8 mouse cellular contexts compared by ENCODE assay signal in the genomic region with DNA sequence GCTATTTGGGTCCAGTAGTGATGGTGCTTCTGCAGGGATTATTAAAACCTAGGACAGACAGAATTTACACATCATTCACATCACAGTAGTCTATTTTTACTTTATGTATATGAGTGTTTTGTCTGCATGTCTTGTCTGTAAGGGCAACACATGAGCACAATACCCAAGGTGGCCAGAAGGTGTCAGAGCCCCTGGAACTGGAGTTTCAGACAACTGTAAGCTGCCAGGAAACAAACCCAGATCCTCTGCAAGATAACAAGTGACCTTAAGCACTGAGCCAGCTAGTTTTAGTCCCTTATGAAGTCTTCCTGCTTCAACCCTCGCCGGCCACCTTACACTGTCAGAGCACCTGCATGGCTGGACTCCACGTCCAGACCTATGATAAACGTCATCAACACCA. TPM values are rescaled to one million over a fixed set of nuclear protein-coding genes. Genes with fewer than 3 reads are reported as not detected.
DNase-seq lines count a peak whose midpoint lies in the region; ATAC-seq and TF ChIP-seq lines count a peak whose summit lies in the region.

No protein-coding gene starts in this region.

- peaks cover 58% of the 10 kb centered on the region for H3K4me1 ChIP-seq in heart, adult 2 months (ENCODE audit: control insufficient read depth, insufficient read depth, low read length)
- H3K4me1 ChIP-seq in embryonic facial prominence, embryonic 11.5 days (ENCODE audit: control insufficient read depth, insufficient read depth, low read length): peaks cover 4% of the 10 kb centered on the region; the same call in 1 of the 2 replicates

- TF ChIP-seq POLR2A in heart, adult 2 months (IDR thresholded peaks at IDR 0.05; ENCODE audit: insufficient read depth, low read depth, low read length): no peak

- peaks cover 24% of the 10 kb centered on the region for H3K36me3 ChIP-seq in heart, adult 2 months (ENCODE audit: control insufficient read depth, insufficient read depth, low read length)
- no peaks in the 10 kb centered on the region for H3K36me3 ChIP-seq in embryonic facial prominence, embryonic 11.5 days (replicated peaks; ENCODE audit: control insufficient read depth, insufficient read depth, low read depth, low read length)

- peaks cover 14% of the 10 kb centered on the region for H3K79me2 ChIP-seq in heart, adult 2 months (replicated peaks; ENCODE audit: control insufficient read depth, insufficient read depth, low read length)

- peak in 1 of 2 experiments; percentile 21 for DNase-seq in heart, adult 2 months
- no peak for DNase-seq in heart, postnatal 25 days (ENCODE audit: low spot score)
- peak; percentile 52 for DNase-seq in 3T3-L1 (ENCODE audit: low read depth, low spot score)
- DNase-seq in embryonic facial prominence, embryonic 11.5 days (ENCODE audit: low spot score): peak; percentile 30
- no peak for DNase-seq in testis, postnatal 10 days (ENCODE audit: low spot score)
- no peak for DNase-seq in layer of hippocampus, adult 8-10 months (ENCODE audit: low spot score in 2 of 2)

- TF ChIP-seq CTCF in heart, adult 2 months (IDR thresholded peaks at IDR 0.05): peak; percentile 58

- H3K9me3 ChIP-seq in embryonic facial prominence, embryonic 11.5 days (replicated peaks; ENCODE audit: control insufficient read depth, low read length): no peaks in the 10 kb centered on the region

- WGBS in heart, adult 2 months: 32% methylated on average over 4 of the region's 4 CpGs
- 72% methylated on average over 4 of the region's 4 CpGs for WGBS in embryonic facial prominence, embryonic 11.5 days

- no peak for ATAC-seq in embryonic facial prominence, embryonic 11.5 days (replicated peaks; ENCODE audit: insufficient number of reproducible peaks, low FRiP score, low TSS enrichment, low read depth)
- ATAC-seq in megakaryocyte-erythroid progenitor cell, adult 5-6 weeks (replicated peaks; ENCODE audit: low FRiP score, low TSS enrichment, poor library complexity, severe bottlenecking): peak; percentile 65
- no peak for ATAC-seq in granulocyte monocyte progenitor cell, adult 5-6 weeks (replicated peaks; ENCODE audit: poor library complexity, severe bottlenecking)

- H3K27ac ChIP-seq in heart, adult 2 months: no peak overlapping the region
- H3K27ac ChIP-seq in embryonic facial prominence, embryonic 11.5 days (replicated peaks; ENCODE audit: low read depth, low read length): peak overlapping the region; percentile 5; the same call in 1 of the 2 replicates

- H3K4me3 ChIP-seq in heart, adult 2 months: no peak overlapping the region
- no peak overlapping the region for H3K4me3 ChIP-seq in embryonic facial prominence, embryonic 11.5 days (ENCODE audit: low read depth, low read length)

- intact Hi-C loops in heart, adult 2 months (cut with DNase I): no loop called here
- intact Hi-C loops in heart, postnatal 25 days (cut with DNase I): no loop called here

- H3K9ac ChIP-seq in heart, adult 2 months (ENCODE audit: low read depth, low read length): no peak overlapping the region
- H3K9ac ChIP-seq in embryonic facial prominence, embryonic 11.5 days (replicated peaks; ENCODE audit: low read length): no peak overlapping the region

- no peak overlapping the region for H3K4me2 ChIP-seq in embryonic facial prominence, embryonic 11.5 days (ENCODE audit: low read depth, low read length)

- no peaks in the 10 kb centered on the region for H3K27me3 ChIP-seq in heart, adult 2 months (ENCODE audit: control insufficient read depth, insufficient read depth, low read length)
- no peaks in the 10 kb centered on the region for H3K27me3 ChIP-seq in embryonic facial prominence, embryonic 11.5 days (ENCODE audit: control insufficient read depth, insufficient read depth, low read length)

- TF ChIP-seq EP300 in heart, adult 2 months (IDR thresholded peaks at IDR 0.05; ENCODE audit: insufficient read depth, low read depth, low read length): no peak

RNA-seq across cellular contexts. Expression of a gene that starts 17.9 kb away (rescaled TPM):
- 100 to 1,000 TPM; 283 to 363 TPM for total RNA-seq in heart, adult 2 months (2021)
- 196 and 305 TPM in 2 replicates for polyA plus RNA-seq in heart, adult 2 months (2012; rRNA removed)
- 100 to 1,000 TPM; 264 to 283 TPM for total RNA-seq in heart, postnatal 25 days (2021)
- polyA plus RNA-seq in embryonic facial prominence, embryonic 11.5 days (2014; fragmentation: Nextera tagmentation; extraction: Ambion mirVana): 44.7 and 45.7 TPM in 2 replicates
- 43.1 and 46.2 TPM in 2 replicates for total RNA-seq in megakaryocyte-erythroid progenitor cell, adult 5-6 weeks (2014; fragmentation: Nextera tagmentation)
- total RNA-seq in megakaryocyte-erythroid progenitor cell, adult 5-6 weeks (2017): 37.1 and 42.6 TPM in 2 replicates
- total RNA-seq in granulocyte monocyte progenitor cell, adult 5-6 weeks (2014; fragmentation: Nextera tagmentation): 212 and 254 TPM in 2 replicates
- total RNA-seq in granulocyte monocyte progenitor cell, adult 5-6 weeks (2017): 209 and 233 TPM in 2 replicates
- 10 to 100 TPM; 27.7 to 42.7 (median 35.3) TPM for total RNA-seq in layer of hippocampus, adult 8-10 months (2022)

RNA-seq across cellular contexts. Expression of a gene that starts 58.4 kb away (rescaled TPM):
- total RNA-seq in heart, adult 2 months (2021): under 1 TPM; 0.48 to 0.70 TPM
- 0.16 and 0.32 TPM in 2 replicates for polyA plus RNA-seq in heart, adult 2 months (2012; rRNA removed)
- total RNA-seq in heart, postnatal 25 days (2021): under 1 TPM; 0.25 to 0.29 TPM
- polyA plus RNA-seq in embryonic facial prominence, embryonic 11.5 days (2014; fragmentation: Nextera tagmentation; extraction: Ambion mirVana): 6.5 and 7.3 TPM in 2 replicates
- total RNA-seq in megakaryocyte-erythroid progenitor cell, adult 5-6 weeks (2014; fragmentation: Nextera tagmentation): 18.2 and 19.6 TPM in 2 replicates
- total RNA-seq in megakaryocyte-erythroid progenitor cell, adult 5-6 weeks (2017): 20.0 and 31.3 TPM in 2 replicates
- total RNA-seq in granulocyte monocyte progenitor cell, adult 5-6 weeks (2014; fragmentation: Nextera tagmentation): 6.1 and 6.2 TPM in 2 replicates
- total RNA-seq in granulocyte monocyte progenitor cell, adult 5-6 weeks (2017): 4.1 and 6.3 TPM in 2 replicates
- total RNA-seq in layer of hippocampus, adult 8-10 months (2022): 10 to 100 TPM; 13.5 to 17.6 (median 14.6) TPM

Comparison
In these comparisons a context has a peak if more than half of its experiments do, and no peak if none do; other contexts are left out.
1. DNase-seq: peak in 3T3-L1 (single experiment) and embryonic facial prominence, embryonic 11.5 days (single experiment); none in heart, postnatal 25 days (single experiment), testis, postnatal 10 days (single experiment) and layer of hippocampus, adult 8-10 months (0 of 2).
2. RNA of a gene that starts 17.9 kb away (total RNA-seq): 283 to 363 TPM in heart, adult 2 months, 264 to 283 TPM in heart, postnatal 25 days and 209 to 254 TPM in granulocyte monocyte progenitor cell, adult 5-6 weeks; 37.1 to 46.2 TPM in megakaryocyte-erythroid progenitor cell, adult 5-6 weeks and 27.7 to 42.7 TPM in layer of hippocampus, adult 8-10 months; every median in the first group is over 4 times any median in the second.